Mouse (Mus musculus) E14TG2a.4 (cell line): ENCODE data around the gene Foxp1.

Experiments
- H3K27me3 ChIP-seq: 2 replicates; pipeline ENCODE4 v1.6.1; 2014; ENCODE audit warnings: low read length, control low read depth; ENCODE audit not compliant: insufficient read depth
- H3K36me3 ChIP-seq: 2 replicates; pipeline ENCODE4 v1.6.1; 2014; ENCODE audit warnings: low read length, control low read depth; ENCODE audit not compliant: insufficient read depth
- H3K4me1 ChIP-seq: replicated peaks from 2 replicates; pipeline ENCODE4 v1.6.1; 2014; ENCODE audit warnings: low read depth, low read length, control low read depth
- H3K4me3 ChIP-seq: replicated peaks from 2 replicates; pipeline ENCODE4 v1.5.1; 2014; ENCODE audit warnings: mild to moderate bottlenecking, low read length
- H3K9me3 ChIP-seq: 2 replicates; pipeline ENCODE4 v1.6.1; 2014; ENCODE audit warnings: low read length, control low read depth
- CTCF ChIP-seq: conservative IDR thresholded peaks from 2 replicates; pipeline ENCODE4 v1.5.1; 2014; ENCODE audit warnings: low read length
- NANOG ChIP-seq: IDR thresholded peaks from 2 replicates; pipeline ENCODE4 v1.6.1; 2014; ENCODE audit warnings: borderline replicate concordance, low read length, mixed read lengths
- POU5F1 ChIP-seq: IDR thresholded peaks from 2 replicates; pipeline ENCODE4 v1.6.1; 2014; ENCODE audit warnings: low read length, borderline replicate concordance

Foxp1 gene

DNA sequence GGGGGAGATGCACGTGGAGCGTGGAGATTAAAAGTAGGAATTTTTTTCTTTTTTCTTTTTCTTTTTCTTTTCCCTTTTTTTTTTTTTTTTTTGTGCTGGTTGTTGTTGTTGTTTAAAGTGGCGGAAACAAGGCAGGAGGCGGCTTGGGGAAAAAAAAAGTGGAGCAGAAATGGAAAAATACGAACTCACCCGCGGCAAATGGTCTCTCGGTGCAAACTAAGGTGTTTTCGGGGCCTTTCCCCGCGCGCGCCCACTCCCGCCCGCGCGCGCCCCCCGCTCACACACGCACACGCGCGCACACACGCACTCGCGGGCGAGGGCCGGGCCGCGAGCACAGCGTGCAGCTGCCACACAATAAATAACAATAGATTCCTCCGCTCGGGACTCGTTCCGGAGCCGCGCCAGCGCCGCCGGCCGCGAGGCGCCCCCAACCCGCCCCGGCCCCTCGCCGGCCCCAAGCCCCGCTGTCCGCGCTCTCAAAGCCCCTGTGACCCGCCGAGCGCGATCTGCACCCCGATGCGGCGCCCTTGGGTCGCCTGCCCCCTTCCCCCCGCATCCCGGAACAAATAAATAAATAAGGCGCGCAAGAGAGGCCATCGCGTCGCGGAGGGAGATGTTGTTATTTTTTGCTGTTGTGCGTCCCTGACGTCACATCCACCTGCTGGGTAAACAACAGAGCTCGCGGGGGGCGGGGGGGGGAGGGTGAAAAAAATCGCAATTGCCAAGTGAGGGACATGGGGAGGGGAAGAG is at the start of gene Foxp1:
Foxp1 (minus strand) TSS at position 363 of the 750 bp plus-strand sequence.
- Histone ChIP-seq H3K27me3 (peaks cover 41% of the 10 kb centered on the region), H3K36me3 (no peaks in the 10 kb centered on the region), H3K4me3 (peak within 1 kb of the TSS; percentile 78), H3K4me1 (peaks cover 26% of the 10 kb centered on the region), H3K9me3 (peaks cover 5% of the 10 kb centered on the region; the same call in 1 of the 2 replicates)
- TF ChIP-seq NANOG (no peak), CTCF (no peak), POU5F1 (no peak)

DNA sequence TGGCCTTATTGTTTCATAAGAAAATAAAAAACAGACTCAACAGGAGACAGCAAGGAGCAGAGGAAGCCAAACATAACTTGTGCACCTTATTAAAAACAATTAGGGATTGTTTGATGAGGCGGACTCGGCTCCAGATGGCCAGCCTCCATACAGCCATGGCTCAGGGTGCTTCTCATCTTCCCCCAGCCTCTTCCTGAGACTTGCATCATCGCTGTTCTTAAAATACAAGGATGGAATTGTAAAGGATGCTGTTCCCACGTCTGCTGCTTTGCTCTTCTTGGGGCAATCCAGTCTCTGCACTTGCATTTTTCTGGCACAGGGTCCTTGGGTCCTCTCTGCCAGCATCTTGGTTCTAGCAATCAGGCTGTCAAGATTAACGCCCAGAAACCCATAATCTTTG is 49.5 kb upstream of the Foxp1 start:
- Histone ChIP-seq H3K36me3 (no peaks in the 10 kb centered on the region), H3K4me1 (no peaks in the 10 kb centered on the region), H3K9me3 (no peaks in the 10 kb centered on the region), H3K27me3 (peaks cover 17% of the 10 kb centered on the region), H3K4me3 (no peak overlapping the region)
- TF ChIP-seq CTCF, result no peak
- TF ChIP-seq NANOG, result no peak
- TF ChIP-seq POU5F1, result no peak

DNA sequence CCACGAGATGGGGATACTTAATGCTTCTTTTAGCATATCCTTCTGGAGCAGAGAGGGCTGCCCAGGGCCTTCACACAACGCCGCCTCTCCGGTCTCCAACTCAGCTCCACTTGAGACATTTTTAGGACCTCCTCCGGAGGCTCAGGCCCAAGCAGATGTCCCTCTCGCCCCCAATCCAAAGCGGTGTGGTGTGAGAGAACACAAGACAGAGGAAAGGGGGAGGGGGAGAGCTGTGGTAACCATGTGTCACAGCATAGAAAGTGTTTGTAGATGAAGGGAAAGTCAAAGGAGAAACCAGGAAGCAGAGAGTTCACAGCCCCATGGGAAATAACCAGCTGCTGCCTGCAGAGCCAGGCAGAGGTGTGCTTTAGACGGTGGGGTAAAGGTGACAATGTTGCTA is 44.4 kb upstream of the Foxp1 start:
- H3K4me3 ChIP-seq, result no peak overlapping the region
- no peaks in the 10 kb centered on the region for H3K4me1 ChIP-seq
- TF ChIP-seq CTCF, result no peak
- TF ChIP-seq POU5F1, result no peak
- TF ChIP-seq NANOG, result no peak
- no peaks in the 10 kb centered on the region for H3K36me3 ChIP-seq
- H3K9me3 ChIP-seq, result no peaks in the 10 kb centered on the region
- H3K27me3 ChIP-seq, result peaks cover 15% of the 10 kb centered on the region

DNA sequence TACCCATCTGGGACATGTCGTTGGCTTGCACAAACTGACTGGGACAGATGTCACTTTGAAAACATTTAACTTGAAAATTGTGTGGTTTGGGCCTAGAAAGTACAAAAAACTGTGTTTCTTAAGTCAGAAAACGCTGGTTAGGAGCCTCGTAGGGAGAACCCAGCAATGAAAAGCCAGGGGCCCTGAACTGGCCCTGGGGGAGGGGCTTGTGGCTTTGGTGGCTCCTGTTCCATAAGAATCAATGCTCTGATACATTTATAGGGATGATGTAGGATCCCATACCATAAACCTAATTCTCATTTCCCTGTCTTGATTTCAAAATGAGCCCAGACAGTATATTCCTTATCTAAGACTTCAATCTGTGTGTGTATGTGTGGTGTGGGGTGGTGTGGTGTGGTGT is 42.2 kb upstream of the Foxp1 start:
- Histone ChIP-seq H3K4me3 (no peak overlapping the region), H3K9me3 (no peaks in the 10 kb centered on the region), H3K27me3 (peaks cover 10% of the 10 kb centered on the region), H3K36me3 (no peaks in the 10 kb centered on the region), H3K4me1 (peaks cover 8% of the 10 kb centered on the region)
- no peak for TF ChIP-seq NANOG
- no peak for TF ChIP-seq CTCF
- TF ChIP-seq POU5F1, result no peak

DNA sequence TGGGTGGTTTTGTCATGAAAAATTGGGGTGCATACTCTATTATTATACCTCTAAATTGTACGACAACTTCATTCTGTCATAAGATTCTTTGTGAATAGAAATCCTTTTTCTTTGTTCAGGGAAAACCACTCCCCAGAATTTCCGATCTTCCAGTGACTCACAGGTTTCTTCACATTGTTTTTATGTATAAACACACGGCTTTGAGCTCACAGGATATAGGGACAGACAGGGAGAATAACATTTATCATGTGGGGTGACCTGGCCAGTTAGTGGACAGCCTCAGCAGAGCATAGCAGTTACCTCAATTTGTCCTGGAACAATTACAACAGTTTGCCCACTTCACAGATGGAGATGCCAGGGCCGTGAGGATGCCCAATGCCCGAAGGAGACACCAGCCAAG is 34.4 kb upstream of the Foxp1 start:
- H3K4me3 ChIP-seq, result no peak overlapping the region
- H3K9me3 ChIP-seq, result no peaks in the 10 kb centered on the region
- H3K4me1 ChIP-seq, result peaks cover 13% of the 10 kb centered on the region
- no peak for TF ChIP-seq POU5F1
- no peak for TF ChIP-seq CTCF
- H3K27me3 ChIP-seq, result no peaks in the 10 kb centered on the region
- no peaks in the 10 kb centered on the region for H3K36me3 ChIP-seq

DNA sequence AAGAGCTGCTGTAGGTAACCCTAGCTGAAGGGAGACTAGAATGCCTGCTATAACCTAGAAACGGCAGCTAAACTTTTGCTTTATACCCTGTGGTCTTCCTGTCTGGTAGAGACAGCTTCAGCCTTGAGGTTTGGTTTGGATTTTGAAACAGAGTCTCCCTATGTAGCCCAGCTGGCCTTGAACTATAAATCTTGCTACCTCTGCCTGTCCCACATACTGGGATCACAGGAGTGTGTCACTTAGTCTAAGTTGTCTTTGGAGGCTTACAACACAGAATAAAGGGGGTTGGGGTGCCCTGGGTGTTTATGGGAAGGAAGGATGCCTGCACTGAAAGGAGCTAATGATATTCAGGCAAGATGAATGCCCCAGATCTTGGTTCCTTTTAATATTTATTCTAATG is 30.3 kb upstream of the Foxp1 start:
- Histone ChIP-seq H3K4me3 (no peak overlapping the region), H3K4me1 (peaks cover 13% of the 10 kb centered on the region), H3K9me3 (peaks cover 6% of the 10 kb centered on the region; the same call in 1 of the 2 replicates), H3K27me3 (no peaks in the 10 kb centered on the region), H3K36me3 (no peaks in the 10 kb centered on the region)
- TF ChIP-seq POU5F1 (no peak), CTCF (no peak)

DNA sequence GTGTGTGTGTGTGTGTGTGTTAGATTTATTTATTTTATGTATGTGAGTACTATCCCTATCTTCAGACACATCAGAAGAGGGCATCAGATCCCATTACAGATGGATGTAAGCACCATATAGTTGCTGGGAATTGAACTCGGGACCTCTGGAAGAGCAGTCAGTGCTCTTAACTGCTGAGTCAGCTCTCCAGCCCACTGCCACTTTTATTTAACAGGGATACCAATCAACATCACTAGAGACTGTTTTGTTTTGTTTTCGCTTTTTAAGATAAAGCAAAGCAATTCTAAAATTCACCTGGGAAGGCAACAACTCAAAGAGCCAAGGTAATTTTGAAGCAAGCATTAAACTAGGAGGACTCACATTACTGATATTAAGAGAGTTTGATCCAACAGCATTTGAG is 23.9 kb upstream of the Foxp1 start:
- no peak overlapping the region for H3K4me3 ChIP-seq
- H3K9me3 ChIP-seq, result peaks cover 6% of the 10 kb centered on the region; the same call in 1 of the 2 replicates
- no peaks in the 10 kb centered on the region for H3K36me3 ChIP-seq
- H3K27me3 ChIP-seq, result no peaks in the 10 kb centered on the region
- no peak for TF ChIP-seq NANOG
- TF ChIP-seq POU5F1, result no peak
- TF ChIP-seq CTCF, result no peak
- peaks cover 27% of the 10 kb centered on the region for H3K4me1 ChIP-seq

DNA sequence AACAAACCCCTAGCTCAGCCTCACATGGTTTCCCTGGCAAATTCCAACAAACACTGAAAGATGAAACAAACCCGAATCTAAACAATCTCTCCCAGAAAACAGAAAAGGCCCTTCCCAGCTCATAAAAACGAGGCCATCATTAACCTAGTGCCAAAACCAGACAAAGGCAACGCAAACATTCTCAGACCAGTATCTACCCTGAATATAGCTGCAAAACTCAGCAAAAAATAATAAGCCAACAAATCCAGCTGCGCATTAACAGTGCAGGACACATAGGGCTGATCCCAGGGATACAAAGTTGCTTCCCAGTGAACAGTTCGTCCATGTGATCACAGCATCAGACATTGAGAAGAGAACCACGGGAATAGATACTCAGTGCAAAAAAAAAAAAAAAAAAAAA is 22.9 kb upstream of the Foxp1 start:
- Histone ChIP-seq H3K9me3 (peaks cover 6% of the 10 kb centered on the region; the same call in 1 of the 2 replicates), H3K27me3 (no peaks in the 10 kb centered on the region), H3K4me3 (no peak overlapping the region), H3K36me3 (no peaks in the 10 kb centered on the region), H3K4me1 (peaks cover 34% of the 10 kb centered on the region)
- TF ChIP-seq NANOG, result no peak
- no peak for TF ChIP-seq CTCF
- TF ChIP-seq POU5F1, result no peak

DNA sequence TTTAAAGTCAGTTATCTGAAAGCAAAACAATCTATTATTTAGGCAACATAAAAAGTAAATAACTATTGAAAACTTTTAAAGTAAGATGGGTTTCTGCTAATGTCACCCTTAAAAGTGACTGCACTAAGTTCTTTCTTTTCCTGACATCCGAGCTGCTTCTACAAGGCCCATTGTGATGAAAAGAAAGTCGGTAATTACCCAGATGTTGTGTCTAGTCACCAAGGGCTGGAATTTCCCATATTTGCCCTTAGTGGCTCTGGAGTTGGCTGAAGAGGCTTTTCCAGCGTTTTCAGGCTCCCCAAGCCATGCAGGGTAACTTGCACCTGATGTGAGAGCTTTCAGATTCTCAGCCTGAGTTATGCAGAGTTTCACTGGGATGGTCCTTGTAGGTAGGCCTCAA is 18.6 kb upstream of the Foxp1 start:
- no peak for TF ChIP-seq POU5F1
- no peak for TF ChIP-seq CTCF
- TF ChIP-seq NANOG, result no peak; the same call in 1 of the 2 replicates
- Histone ChIP-seq H3K4me1 (peaks cover 31% of the 10 kb centered on the region), H3K9me3 (no peaks in the 10 kb centered on the region), H3K4me3 (no peak overlapping the region), H3K27me3 (no peaks in the 10 kb centered on the region), H3K36me3 (no peaks in the 10 kb centered on the region)
